Mouse (Mus musculus): ENCODE measurements around the gene Tmem267.
"Not testable (repeated sequence)": the region's sequence is repeated elsewhere in the genome, so short reads cannot be mapped to it uniquely, and the experiment has no call there.

Tmem267 gene

GRCm38 (mm10) chr13:119619735-119620134 lies 131.9 kb downstream of the Tmem267 start:
- DNase-seq (ENCODE audit: low spot score): no peak

- DNase-seq (ENCODE audit: low spot score): no peak
Observed at GRCm38 (mm10) chr13:119623634-119624033, 135.8 kb downstream of the Tmem267 start, which contains the start of gene Ccl28. Gene Ccl28, plus strand, starts transcription at chr13:119623819.

- not testable (repeated sequence) for DNase-seq (ENCODE audit: low spot score)
Observed at GRCm38 (mm10) chr13:119625952-119626351, 138.1 kb downstream of the Tmem267 start.

GRCm38 (mm10) chr13:119631482-119632155 lies 143.8 kb downstream of the Tmem267 start:
- DNase-seq (ENCODE audit: low spot score): no peak

GRCm38 (mm10) chr13:119632156-119632548 lies 144.3 kb downstream of the Tmem267 start:
- no peak for DNase-seq (ENCODE audit: low spot score)

- DNase-seq (ENCODE audit: low spot score): no peak
Observed at GRCm38 (mm10) chr13:119635496-119635895, 147.7 kb downstream of the Tmem267 start.

GRCm38 (mm10) chr13:119637837-119638236 lies 150.0 kb downstream of the Tmem267 start:
- DNase-seq (ENCODE audit: low spot score): no peak

- DNase-seq (ENCODE audit: low spot score): no peak
Observed at GRCm38 (mm10) chr13:119638449-119638848, 150.6 kb downstream of the Tmem267 start.

GRCm38 (mm10) chr13:119639302-119639701 lies 151.5 kb downstream of the Tmem267 start:
- no peak for DNase-seq (ENCODE audit: low spot score)

GRCm38 (mm10) chr13:119640504-119640903 lies 152.7 kb downstream of the Tmem267 start:
- no peak for DNase-seq (ENCODE audit: low spot score)

GRCm38 (mm10) chr13:119641145-119641544 lies 153.3 kb downstream of the Tmem267 start:
- no peak for DNase-seq (ENCODE audit: low spot score)

- DNase-seq (ENCODE audit: low spot score): no peak
Observed at GRCm38 (mm10) chr13:119644769-119645168, 156.9 kb downstream of the Tmem267 start.

- no peak for DNase-seq (ENCODE audit: low spot score)
Observed at GRCm38 (mm10) chr13:119646511-119646910, 158.7 kb downstream of the Tmem267 start.

GRCm38 (mm10) chr13:119648891-119649698 lies 161.3 kb downstream of the Tmem267 start:
- no peak for DNase-seq (ENCODE audit: low spot score)

- DNase-seq (ENCODE audit: low spot score): no peak
Observed at GRCm38 (mm10) chr13:119649699-119650046, 161.8 kb downstream of the Tmem267 start.

GRCm38 (mm10) chr13:119654734-119655133 lies 166.9 kb downstream of the Tmem267 start:
- no peak for DNase-seq (ENCODE audit: low spot score)

GRCm38 (mm10) chr13:119656246-119656645 lies 168.4 kb downstream of the Tmem267 start:
- no peak for DNase-seq (ENCODE audit: low spot score)

GRCm38 (mm10) chr13:119656846-119657416 lies 169.1 kb downstream of the Tmem267 start:
- DNase-seq (ENCODE audit: low spot score): no peak

Data from spleen, adult 12 weeks (tissue).